Mouse (Mus musculus) leukemia stem cell, adult 10-12 weeks (primary cell): Measurements from ENCODE around the gene Pde3b. TPM values are rescaled to one million over a fixed set of nuclear protein-coding genes. Genes with fewer than 3 reads are reported as not detected.

ENCODE experiments used
- polyA plus RNA-seq: library from polyadenylated mRNA; stranded (reverse); fragments of >175 nt; gene quantifications from 2 replicates; pipeline ENCODE4 v1.2.3, GENCODE M21; 2012; ENCODE audit warnings: low replicate concordance

Gene Pde3b
- 1.3 and 2.4 TPM in 2 replicates for polyA plus RNA-seq

GRCm38 (mm10) chr7:114414421-114415335, at the start of gene Pde3b:
Gene Pde3b, plus strand, starts transcription at chr7:114415281.

GRCm38 (mm10) chr7:114562531-114563241, 147.6 kb downstream of the Pde3b start, which contains the start of gene Cyp2r1:
Gene Cyp2r1, minus strand, starts transcription at chr7:114562972.

Other genes starting within 250 kb of the Pde3b start
- gene Copb1, start 160.6 kb upstream of the Pde3b start, polyA plus RNA-seq, result 1.2 and 8.2 TPM in 2 replicates
- 2.7 and 8.4 TPM in 2 replicates for gene Psma1, start 139.2 kb upstream of the Pde3b start, polyA plus RNA-seq
- gene Cyp2r1, start 147.7 kb downstream of the Pde3b start, polyA plus RNA-seq, result 1.3 and 2.5 TPM in 2 replicates
- not detected in 2 replicates for gene Calca, start 221.1 kb downstream of the Pde3b start, polyA plus RNA-seq